Mouse (Mus musculus): ENCODE data around the gene Usp7.

GRCm38 (mm10) chr16:8766196-8766595 is 25.9 kb downstream of the Usp7 start:
- TF ChIP-seq POLR2A (IDR thresholded peaks at IDR 0.05; ENCODE audit: borderline replicate concordance, low read depth, low read length) (no peak), CTCF (IDR thresholded peaks at IDR 0.05; ENCODE audit: low read depth, low read length) (no peak)
